Mouse (Mus musculus) heart, embryonic 15.5 days (tissue): ENCODE measurements around the gene Wfdc9. TPM values are rescaled to one million over a fixed set of nuclear protein-coding genes. Genes with fewer than 3 reads are reported as not detected.

ENCODE experiments used
- ATAC-seq: fragments of 200-750 bp; cut with Nextera tagmentation; replicated peaks from 2 replicates; pipeline ENCODE4 v1.8.0; 2017; ENCODE audit warnings: low read depth, moderate TSS enrichment; ENCODE audit not compliant: insufficient number of reproducible peaks, insufficient read depth, low FRiP score
- H3K27ac ChIP-seq: fragments of 300-500 bp; sonication (generic); 2 replicates; pipeline ENCODE4 v1.5.1; 2015; ENCODE audit warnings: mild to moderate bottlenecking, inconsistent platforms
- H3K27me3 ChIP-seq: fragments of 300-500 bp; sonication (generic); 2 replicates; pipeline ENCODE4 v1.6.1; 2015; ENCODE audit warnings: inconsistent platforms
- H3K36me3 ChIP-seq: fragments of 300-500 bp; sonication (generic); 2 replicates; pipeline ENCODE4 v1.6.1; 2015; ENCODE audit warnings: mild to moderate bottlenecking, inconsistent platforms
- H3K4me1 ChIP-seq: fragments of 300-500 bp; sonication (generic); replicated peaks from 2 replicates; pipeline ENCODE4 v1.6.1; 2015; ENCODE audit warnings: inconsistent platforms
- H3K4me2 ChIP-seq: fragments of 300-500 bp; sonication (generic); 2 replicates; pipeline ENCODE4 v1.6.1; 2015; ENCODE audit warnings: inconsistent platforms, mild to moderate bottlenecking, moderate library complexity
- H3K4me3 ChIP-seq: fragments of 300-500 bp; sonication (generic); 2 replicates; pipeline ENCODE4 v1.5.1; 2015; ENCODE audit warnings: mild to moderate bottlenecking, inconsistent platforms
- H3K9ac ChIP-seq: fragments of 300-500 bp; sonication (generic); 2 replicates; pipeline ENCODE4 v1.6.1; 2015; ENCODE audit warnings: mild to moderate bottlenecking, inconsistent platforms
- H3K9me3 ChIP-seq: fragments of 300-500 bp; sonication (generic); replicated peaks from 2 replicates; pipeline ENCODE4 v1.6.1; 2016; ENCODE audit warnings: inconsistent platforms
- WGBS: fragments of 180-500 bp; shearing (Covaris S2); methylation state at CpG from one replicate; pipeline ENCODE4 v1.1.7; 2015; ENCODE audit warnings: mixed read lengths; 5-methylcytosine and 5-hydroxymethylcytosine counted together
- polyA plus RNA-seq: library from polyadenylated mRNA; unstranded; fragments of >200 nt; fragmentation: Nextera tagmentation; extraction: Ambion mirVana; gene quantifications from 2 replicates; pipeline ENCODE4 v1.2.1, GENCODE M21; 2015

Gene Wfdc9
- polyA plus RNA-seq = not detected in 2 replicates

DNA sequence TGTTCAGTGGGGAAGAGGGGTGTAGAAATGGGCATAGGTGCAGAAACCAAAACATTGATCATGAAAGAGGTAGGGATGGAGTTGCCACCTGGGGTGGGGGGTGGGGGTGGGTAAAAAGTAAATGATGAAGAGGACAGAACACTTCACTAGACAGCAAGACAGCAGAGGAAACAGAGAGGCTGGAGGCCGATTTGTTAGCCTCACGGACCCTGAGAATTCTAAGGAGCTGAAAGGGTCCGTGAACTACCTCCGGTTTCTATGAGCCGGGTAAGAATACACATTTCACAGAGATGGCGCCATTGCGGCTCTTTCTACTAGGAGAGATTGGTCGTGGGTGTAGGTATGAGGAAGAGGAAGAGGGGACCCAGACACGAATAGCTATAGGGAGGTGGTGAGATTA, at the start of gene Wfdc9:
Wfdc9 (minus strand) TSS at position 101 of the 400 bp plus-strand sequence.
- Histone ChIP-seq H3K9ac (no peak within 1 kb of the TSS), H3K36me3 (no peaks in the 10 kb centered on the region), H3K27me3 (0 out of 2 replicates have a peak, but pooled peaks cover 6% of the 10 kb centered on the region), H3K4me3 (no peak within 1 kb of the TSS), H3K27ac (no peak within 1 kb of the TSS), H3K9me3 (no peaks in the 10 kb centered on the region), H3K4me1 (no peaks in the 10 kb centered on the region), H3K4me2 (no peak within 1 kb of the TSS)
- 77% methylated on average over 9 of the region's 9 CpGs for WGBS
- ATAC-seq = no peak

DNA sequence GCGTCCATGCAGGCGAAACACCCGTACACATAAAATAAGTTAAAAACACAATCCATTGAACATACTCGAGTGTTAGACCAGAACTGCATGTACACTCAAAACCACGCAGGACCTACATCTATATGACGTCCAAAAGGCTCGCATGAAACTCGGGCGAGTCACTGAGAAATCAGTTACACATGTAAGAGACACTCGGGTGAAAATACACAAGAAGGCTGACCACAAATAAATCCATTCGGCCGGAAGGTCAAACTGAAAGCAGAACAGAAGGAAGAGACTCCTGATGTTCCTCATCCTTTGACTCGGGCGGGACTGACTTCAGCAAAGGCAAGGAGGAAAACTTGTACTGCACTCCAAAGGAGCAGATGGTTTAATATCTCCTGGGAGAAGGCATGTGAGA, 49.6 kb upstream of the Wfdc9 start:
- no peak overlapping the region for H3K27ac ChIP-seq
- no peaks in the 10 kb centered on the region for H3K4me1 ChIP-seq
- H3K36me3 ChIP-seq = no peaks in the 10 kb centered on the region
- H3K4me3 ChIP-seq = no peak overlapping the region
- H3K9me3 ChIP-seq = no peaks in the 10 kb centered on the region
- no peak overlapping the region for H3K9ac ChIP-seq
- no peaks in the 10 kb centered on the region for H3K27me3 ChIP-seq
- WGBS = 89% methylated on average over 14 of the region's 14 CpGs
- ATAC-seq = no peak
- no peak overlapping the region for H3K4me2 ChIP-seq

DNA sequence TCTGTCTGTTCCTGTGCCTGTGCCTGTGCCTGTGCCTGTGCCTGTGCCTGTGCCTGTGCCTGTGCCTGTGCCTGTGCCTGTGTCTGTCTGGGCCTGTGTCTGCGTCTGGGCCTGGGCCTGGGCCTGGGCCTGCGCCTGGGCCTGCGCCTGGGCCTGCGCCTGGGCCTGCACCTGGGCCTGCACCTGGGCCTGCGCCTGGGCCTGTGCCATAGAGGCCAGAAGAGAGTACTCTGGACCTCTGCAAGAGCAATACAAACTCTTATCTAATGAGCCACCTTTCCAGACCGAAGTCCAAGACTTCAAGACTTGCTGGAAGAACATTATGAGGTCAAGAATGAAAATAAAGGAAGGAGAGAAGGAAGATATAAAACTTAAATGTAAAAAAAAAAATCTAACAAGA, 48.9 kb upstream of the Wfdc9 start:
- ATAC-seq = no peak

DNA sequence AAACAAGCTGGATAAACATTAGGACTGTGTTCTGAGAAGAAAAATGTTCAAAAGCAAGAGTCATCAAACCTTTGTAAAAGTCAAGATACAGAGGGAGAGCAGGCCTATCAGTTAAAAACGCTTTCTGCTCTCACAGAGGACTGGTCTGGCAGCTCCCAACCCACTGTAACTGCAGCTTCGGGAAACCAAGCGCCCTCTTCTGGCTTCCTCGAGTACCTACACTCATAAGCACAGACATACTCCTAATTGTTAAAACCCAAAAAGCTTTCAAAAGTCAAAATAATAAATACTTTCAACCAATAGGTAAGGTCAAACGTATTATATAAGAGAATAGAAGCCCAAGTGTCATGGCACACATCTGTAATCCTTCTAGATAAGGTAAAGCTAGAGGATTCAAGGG, 47.9 kb upstream of the Wfdc9 start:
- H3K4me2 ChIP-seq = no peak overlapping the region
- H3K4me1 ChIP-seq = no peaks in the 10 kb centered on the region
- ATAC-seq = no peak
- no peaks in the 10 kb centered on the region for H3K27me3 ChIP-seq
- no peak overlapping the region for H3K27ac ChIP-seq
- H3K4me3 ChIP-seq = no peak overlapping the region
- H3K36me3 ChIP-seq = no peaks in the 10 kb centered on the region
- WGBS = 75% methylated on average over 5 of the region's 5 CpGs
- H3K9ac ChIP-seq = no peak overlapping the region
- no peaks in the 10 kb centered on the region for H3K9me3 ChIP-seq

More for the DNA sequence above, 48.9 kb upstream of the Wfdc9 start:
- Histone ChIP-seq H3K9me3 (no peaks in the 10 kb centered on the region), H3K27me3 (no peaks in the 10 kb centered on the region), H3K27ac (no peak overlapping the region), H3K4me1 (no peaks in the 10 kb centered on the region), H3K4me2 (no peak overlapping the region), H3K4me3 (no peak overlapping the region), H3K36me3 (no peaks in the 10 kb centered on the region), H3K9ac (no peak overlapping the region)
- 88% methylated on average over 6 of the region's 6 CpGs for WGBS

DNA sequence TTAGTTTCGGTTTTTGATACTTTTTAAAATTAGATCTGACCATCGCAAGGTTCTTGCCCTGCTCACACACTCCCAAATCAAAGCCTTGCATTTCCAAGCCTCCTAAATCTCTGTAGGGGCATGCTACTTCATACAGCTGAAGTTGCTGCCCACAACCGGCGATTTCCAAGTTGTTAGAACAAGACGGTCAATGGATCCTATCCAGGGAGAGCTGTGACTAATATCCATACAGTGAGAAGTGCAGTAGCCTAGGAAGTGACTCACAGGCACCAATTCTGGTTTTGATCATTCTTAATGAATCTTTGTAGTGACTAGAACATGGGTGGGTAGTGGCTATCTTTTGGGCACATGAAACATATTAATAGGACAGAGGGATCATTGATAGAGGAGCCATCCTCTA, 45.4 kb upstream of the Wfdc9 start:
- no peak overlapping the region for H3K9ac ChIP-seq
- WGBS = 81% methylated on average over 5 of the region's 5 CpGs
- H3K36me3 ChIP-seq = no peaks in the 10 kb centered on the region
- no peak overlapping the region for H3K4me2 ChIP-seq
- no peaks in the 10 kb centered on the region for H3K4me1 ChIP-seq
- ATAC-seq = no peak
- H3K27me3 ChIP-seq = no peaks in the 10 kb centered on the region
- H3K9me3 ChIP-seq = no peaks in the 10 kb centered on the region
- H3K27ac ChIP-seq = no peak overlapping the region
- no peak overlapping the region for H3K4me3 ChIP-seq

DNA sequence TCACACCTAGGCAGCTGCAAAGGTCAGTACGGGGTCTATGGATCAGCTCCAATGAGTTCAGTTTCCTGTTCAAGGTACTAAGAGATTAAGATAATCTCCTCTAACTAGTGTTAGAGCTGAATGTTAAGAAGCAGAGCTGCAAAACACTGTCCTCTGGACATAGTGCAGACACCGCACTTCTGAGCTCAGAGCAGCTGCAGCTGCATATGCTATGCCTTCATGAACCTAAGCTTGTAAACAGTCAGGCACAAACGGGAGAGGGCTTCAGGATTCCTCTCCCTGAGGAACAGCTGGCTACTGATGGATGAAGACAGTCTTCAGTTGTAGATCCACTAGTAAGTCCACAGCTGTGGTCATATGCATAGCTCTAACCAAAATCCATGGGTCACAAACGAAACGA, 44.6 kb upstream of the Wfdc9 start:
- WGBS = 65% methylated on average over 5 of the region's 5 CpGs

DNA sequence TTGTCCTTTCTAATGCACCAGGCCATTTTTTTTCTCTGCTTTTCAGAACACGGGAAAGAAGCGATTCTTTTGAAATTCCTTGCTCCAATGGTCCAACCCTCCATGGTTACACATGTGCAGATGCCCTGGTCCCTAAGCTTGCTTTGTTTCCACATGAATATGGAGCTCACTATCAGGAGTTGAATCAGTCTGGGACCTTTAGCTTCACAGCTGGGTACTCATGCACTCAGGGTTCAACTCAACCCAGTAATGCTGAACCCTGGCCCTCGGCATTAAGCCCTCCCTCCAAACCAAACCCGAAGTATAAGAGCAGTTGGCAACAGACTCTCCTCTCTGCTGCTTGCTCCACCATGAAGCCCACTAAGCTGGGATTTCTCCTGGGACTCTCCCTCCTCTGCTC, 41.8 kb upstream of the Wfdc9 start, which contains the start of gene Spint4:
Spint4 (plus strand) TSS at position 301 of the 400 bp plus-strand sequence.
- no peak within 1 kb of the TSS for H3K4me3 ChIP-seq
- ATAC-seq = no peak
- WGBS = 67% methylated on average over 4 of the region's 4 CpGs

More for the DNA sequence above, 44.6 kb upstream of the Wfdc9 start:
- Histone ChIP-seq H3K9me3 (no peaks in the 10 kb centered on the region), H3K27me3 (no peaks in the 10 kb centered on the region), H3K4me2 (no peak overlapping the region), H3K4me1 (no peaks in the 10 kb centered on the region), H3K9ac (no peak overlapping the region), H3K4me3 (no peak overlapping the region), H3K27ac (no peak overlapping the region), H3K36me3 (no peaks in the 10 kb centered on the region)
- no peak for ATAC-seq

DNA sequence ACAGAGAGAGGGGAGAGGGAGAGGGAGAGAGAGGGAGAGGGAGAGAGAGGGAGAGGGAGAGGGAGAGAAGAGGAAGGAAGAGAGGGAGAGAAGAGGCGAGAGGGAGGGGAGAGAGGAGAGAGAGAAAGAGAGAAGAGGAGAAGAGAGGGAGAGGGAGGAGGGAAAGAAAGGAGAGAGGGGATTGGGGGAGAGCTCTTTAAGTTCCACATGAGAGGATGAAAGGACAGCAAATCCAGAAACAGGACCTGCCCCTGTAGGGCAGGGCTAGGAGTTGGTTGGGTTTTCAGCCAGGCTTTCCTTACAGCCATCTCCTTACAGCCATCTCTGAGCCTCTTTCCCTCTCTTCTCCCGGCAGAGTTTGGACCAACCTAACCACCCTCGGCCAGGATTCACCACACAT, 28.4 kb upstream of the Wfdc9 start, which contains the start of gene Wfdc13:
Wfdc13 (plus strand) TSS at position 301 of the 400 bp plus-strand sequence.
- 65% methylated on average over 3 of the region's 3 CpGs for WGBS
- H3K9me3 ChIP-seq = no peaks in the 10 kb centered on the region
- ATAC-seq = no peak
- H3K9ac ChIP-seq = no peak within 1 kb of the TSS
- no peaks in the 10 kb centered on the region for H3K36me3 ChIP-seq
- 0 out of 2 replicates have a peak, but pooled peaks cover 6% of the 10 kb centered on the region for H3K27me3 ChIP-seq
- no peak within 1 kb of the TSS for H3K4me3 ChIP-seq
- H3K4me1 ChIP-seq = no peaks in the 10 kb centered on the region
- H3K4me2 ChIP-seq = no peak within 1 kb of the TSS
- no peak within 1 kb of the TSS for H3K27ac ChIP-seq

More for the DNA sequence above, 41.8 kb upstream of the Wfdc9 start, which contains the start of gene Spint4:
- no peaks in the 10 kb centered on the region for H3K27me3 ChIP-seq
- H3K9me3 ChIP-seq = no peaks in the 10 kb centered on the region
- H3K36me3 ChIP-seq = no peaks in the 10 kb centered on the region
- H3K4me1 ChIP-seq = no peaks in the 10 kb centered on the region
- no peak within 1 kb of the TSS for H3K4me2 ChIP-seq
- no peak within 1 kb of the TSS for H3K9ac ChIP-seq
- no peak within 1 kb of the TSS for H3K27ac ChIP-seq

DNA sequence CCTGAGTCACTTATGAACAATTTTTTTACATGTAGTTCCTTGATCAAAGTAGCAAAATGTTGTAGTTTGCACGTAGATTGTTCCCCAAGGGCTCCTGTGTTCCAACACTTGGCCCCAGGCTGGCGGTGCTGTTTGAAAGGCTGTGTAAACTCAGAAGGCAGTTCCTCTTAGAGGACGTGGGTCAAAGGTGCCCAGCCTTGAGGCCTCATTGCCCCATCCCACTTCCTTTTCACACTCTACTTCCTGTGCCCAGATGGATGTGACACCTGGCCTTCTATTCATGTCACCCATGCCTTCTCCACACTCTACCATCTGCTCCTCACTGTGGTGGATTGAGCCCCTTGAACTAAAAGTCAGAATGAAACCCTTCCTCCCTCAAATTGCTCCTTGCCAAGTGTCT, 23.5 kb upstream of the Wfdc9 start:
- no peak for ATAC-seq

DNA sequence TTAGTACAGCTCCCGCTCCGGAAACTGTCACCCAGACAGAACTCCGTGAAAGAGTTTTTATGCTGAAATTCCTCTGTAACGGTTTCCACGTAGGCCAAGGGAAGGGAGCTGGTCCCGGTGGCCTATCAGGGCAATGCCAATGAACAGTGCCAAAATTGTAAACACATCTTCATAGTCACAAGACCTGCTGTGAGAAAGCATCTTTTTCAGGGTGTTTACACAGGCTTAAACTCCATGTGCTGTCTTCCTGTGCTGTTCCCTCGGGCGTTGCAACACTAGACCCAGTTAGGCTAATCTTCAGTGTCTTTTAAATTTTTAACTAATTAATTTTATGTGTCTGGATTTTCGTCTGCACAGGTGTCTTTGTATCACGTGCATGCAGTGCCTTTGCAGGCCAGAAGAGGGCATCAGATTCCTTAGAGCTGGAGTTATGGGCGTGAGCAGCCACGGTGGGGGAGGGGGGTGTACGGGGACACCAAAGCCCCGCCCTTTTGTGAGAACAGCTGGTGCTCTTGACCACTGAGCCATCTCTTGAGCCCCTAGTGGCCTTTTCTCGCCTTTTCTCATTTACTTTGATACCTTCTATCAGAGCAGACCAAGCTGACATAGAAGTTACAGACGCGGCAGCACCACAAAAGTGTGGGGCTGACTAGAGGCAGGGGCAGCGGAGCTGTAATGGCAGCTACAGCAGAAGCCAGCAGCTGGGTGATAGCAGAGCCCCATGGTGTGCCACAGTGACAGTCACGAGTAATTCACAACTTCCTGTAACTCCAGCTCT, 22.7 kb upstream of the Wfdc9 start:
- peak overlapping the region; percentile 35 for H3K4me3 ChIP-seq
- H3K27ac ChIP-seq = no peak overlapping the region
- no peaks in the 10 kb centered on the region for H3K27me3 ChIP-seq
- no peaks in the 10 kb centered on the region for H3K9me3 ChIP-seq
- no peaks in the 10 kb centered on the region for H3K36me3 ChIP-seq
- peaks cover 5% of the 10 kb centered on the region; the same call in 1 of the 2 replicates for H3K4me1 ChIP-seq
- peak; percentile 60; the same call in 1 of the 2 replicates for ATAC-seq
- WGBS = 15% methylated on average over 19 of the region's 19 CpGs
- H3K9ac ChIP-seq = no peak overlapping the region
- peak overlapping the region; percentile 60 for H3K4me2 ChIP-seq

More for the DNA sequence above, 23.5 kb upstream of the Wfdc9 start:
- Histone ChIP-seq H3K9me3 (no peaks in the 10 kb centered on the region), H3K4me3 (no peak overlapping the region), H3K27ac (no peak overlapping the region), H3K9ac (no peak overlapping the region), H3K4me2 (no peak overlapping the region), H3K4me1 (peaks cover 5% of the 10 kb centered on the region; the same call in 1 of the 2 replicates), H3K27me3 (no peaks in the 10 kb centered on the region), H3K36me3 (no peaks in the 10 kb centered on the region)
- 58% methylated on average over 3 of the region's 3 CpGs for WGBS

DNA sequence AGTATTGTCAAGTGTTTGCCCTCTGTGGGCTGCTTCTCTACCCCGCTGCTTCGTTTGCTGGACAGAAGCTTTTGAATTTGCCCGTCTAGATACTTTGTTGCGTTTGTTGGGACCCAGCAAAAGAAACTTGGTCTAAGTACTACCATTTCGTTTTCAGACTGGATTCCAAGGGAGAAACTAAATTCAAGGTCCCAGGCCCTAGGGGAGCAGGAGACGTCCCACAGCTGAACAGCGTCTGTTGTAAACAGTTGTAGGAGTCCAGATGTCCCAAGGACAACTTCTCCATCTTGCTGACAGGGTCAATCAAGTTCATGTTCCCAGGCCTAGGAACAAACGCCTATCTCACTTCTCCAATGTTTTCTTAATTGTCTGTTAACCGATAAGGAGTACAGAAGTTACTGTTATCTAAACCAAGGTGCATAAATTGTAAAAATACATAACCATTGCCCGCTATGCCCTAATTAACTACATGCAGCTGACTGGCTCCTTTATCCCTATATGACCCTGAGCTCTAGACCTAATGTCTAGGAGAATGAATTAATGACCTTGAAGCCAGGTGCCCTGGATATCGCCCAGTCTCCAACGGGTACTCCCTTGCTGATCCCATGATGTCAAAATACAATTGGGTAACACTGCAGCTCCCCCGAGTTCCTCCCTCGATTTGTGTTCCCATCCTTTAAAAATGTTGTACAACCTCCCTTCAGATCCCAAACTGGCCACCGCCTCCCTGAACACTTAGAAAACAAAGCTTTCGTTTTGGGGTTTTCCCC, 20.7 kb upstream of the Wfdc9 start:
- Histone ChIP-seq H3K4me2 (no peak overlapping the region), H3K9ac (no peak overlapping the region), H3K4me1 (peaks cover 5% of the 10 kb centered on the region; the same call in 1 of the 2 replicates), H3K27ac (no peak overlapping the region), H3K4me3 (no peak overlapping the region), H3K36me3 (no peaks in the 10 kb centered on the region), H3K9me3 (no peaks in the 10 kb centered on the region), H3K27me3 (no peaks in the 10 kb centered on the region)
- 72% methylated on average over 16 of the region's 16 CpGs for WGBS
- no peak for ATAC-seq
